Mouse (Mus musculus): ENCODE measurements around the gene 1110051M20Rik. TPM values are rescaled to one million over a fixed set of nuclear protein-coding genes. Genes with fewer than 3 reads are reported as not detected.

The 1110051M20Rik gene
- polyA plus RNA-seq, 1 experiment: 19.5 TPM

Other genes starting within 250 kb of the 1110051M20Rik start
- 68.1 and 103 TPM in 2 replicates for gene Nr1h3, start 241.9 kb downstream of the 1110051M20Rik start, polyA plus RNA-seq (2012; rRNA removed)
- gene Acp2, start 241.8 kb downstream of the 1110051M20Rik start, polyA plus RNA-seq (2012; rRNA removed): 27.8 and 35.0 TPM in 2 replicates
- 17.5 and 21.7 TPM in 2 replicates for gene Ddb2, start 207.7 kb downstream of the 1110051M20Rik start, polyA plus RNA-seq (2012; rRNA removed)
- gene Pacsin3, start 188.8 kb downstream of the 1110051M20Rik start, polyA plus RNA-seq (2012; rRNA removed): 37.3 and 48.9 TPM in 2 replicates
- 35.7 and 41.2 TPM in 2 replicates for gene Arfgap2, start 179.7 kb downstream of the 1110051M20Rik start, polyA plus RNA-seq (2012; rRNA removed)
- 16.7 and 19.2 TPM in 2 replicates for gene Lrp4, start 12.8 kb upstream of the 1110051M20Rik start, polyA plus RNA-seq (2012; rRNA removed)
- 9.7 and 9.8 TPM in 2 replicates for gene Ckap5, start 82.1 kb upstream of the 1110051M20Rik start, polyA plus RNA-seq (2012; rRNA removed)
- gene F2, start 191.7 kb upstream of the 1110051M20Rik start, polyA plus RNA-seq (2012; rRNA removed): 0.05 and 1.2 TPM in 2 replicates
- 15.1 and 16.5 TPM in 2 replicates for gene Zfp408, start 205.1 kb upstream of the 1110051M20Rik start, polyA plus RNA-seq (2012; rRNA removed)
- gene Arhgap1, start 205.2 kb upstream of the 1110051M20Rik start, polyA plus RNA-seq (2012; rRNA removed): 97.9 and 103 TPM in 2 replicates

Data from gonadal fat pad, adult 2 months (tissue).